Comparison of ENCODE assay signal across 18 mouse cellular contexts in genomic region chr14:76467932-76468331, GRCm38 (mm10). TPM values are rescaled to one million over a fixed set of nuclear protein-coding genes. Genes with fewer than 3 reads are reported as not detected.
DNase-seq lines count a peak whose midpoint lies in the region; ATAC-seq and TF ChIP-seq lines count a peak whose summit lies in the region.
"Had no signal": no experiment of that assay in that cellular context is flagged by ENCODE, and none has a peak within 500 bp of the region (broad histone marks: within the 10 kb centered on the region; RNA-seq: fewer than 3 reads in every experiment).

No protein-coding gene starts in this region.

- no peak overlapping the region for H3K27ac ChIP-seq in midbrain, embryonic 11.5 days (ENCODE audit: low read depth, low read length)
- H3K27ac ChIP-seq in midbrain, embryonic 15.5 days: no peak overlapping the region
- H3K27ac ChIP-seq in embryonic facial prominence, embryonic 13.5 days: peak overlapping the region; percentile 49; the same call in 1 of the 2 replicates
- H3K27ac ChIP-seq in embryonic fibroblast, embryonic 13.5 days (ENCODE audit: insufficient read depth, low read length): peak overlapping the region; percentile 49
- H3K27ac ChIP-seq: forebrain, embryonic 10.5 days; gastrocnemius, adult 2 months; hindbrain, embryonic 10.5 days; hindbrain, embryonic 15.5 days had no signal

- no peak for TF ChIP-seq CTCF in embryonic fibroblast, embryonic 13.5 days (IDR thresholded peaks at IDR 0.05; ENCODE audit: borderline replicate concordance, insufficient read depth, low read length)

- no peak overlapping the region for H3K4me3 ChIP-seq in midbrain, embryonic 11.5 days (ENCODE audit: low read depth, low read length)
- H3K4me3 ChIP-seq in midbrain, embryonic 15.5 days: no peak overlapping the region
- no peak overlapping the region for H3K4me3 ChIP-seq in embryonic facial prominence, embryonic 13.5 days
- H3K4me3 ChIP-seq in embryonic fibroblast, embryonic 13.5 days (ENCODE audit: insufficient read depth, low read length): no peak overlapping the region
- H3K4me3 ChIP-seq: erythroblast, embryonic 14.5 days; forebrain, embryonic 10.5 days; gastrocnemius, adult 2 months; heart, embryonic 12.5 days; hindbrain, embryonic 10.5 days; hindbrain, embryonic 15.5 days had no signal

- no peak for ATAC-seq in midbrain, embryonic 11.5 days (ENCODE audit: low FRiP score)
- ATAC-seq in midbrain, embryonic 15.5 days (replicated peaks): no peak
- ATAC-seq in embryonic facial prominence, embryonic 13.5 days (ENCODE audit: insufficient number of reproducible peaks, insufficient read depth, low FRiP score, low TSS enrichment, low read depth): no peak
- ATAC-seq: forebrain, embryonic 14.5 days had no signal

- H3K9me3 ChIP-seq in midbrain, embryonic 11.5 days (ENCODE audit: control insufficient read depth, low read length): no peaks in the 10 kb centered on the region
- H3K9me3 ChIP-seq in midbrain, embryonic 15.5 days: no peaks in the 10 kb centered on the region
- H3K9me3 ChIP-seq in embryonic facial prominence, embryonic 13.5 days: no peaks in the 10 kb centered on the region
- H3K9me3 ChIP-seq: forebrain, embryonic 10.5 days; heart, embryonic 12.5 days; hindbrain, embryonic 10.5 days; hindbrain, embryonic 15.5 days had no signal

- 82% methylated on average over 11 of the region's 11 CpGs for WGBS in midbrain, embryonic 11.5 days
- WGBS in midbrain, embryonic 15.5 days: 88% methylated on average over 11 of the region's 11 CpGs
- 35% methylated on average over 11 of the region's 11 CpGs for WGBS in embryonic facial prominence, embryonic 13.5 days

- peaks cover 8% of the 10 kb centered on the region for H3K4me1 ChIP-seq in midbrain, embryonic 11.5 days (ENCODE audit: control insufficient read depth, insufficient read depth, low read length)
- H3K4me1 ChIP-seq in midbrain, embryonic 15.5 days: peaks cover 22% of the 10 kb centered on the region
- peaks cover 66% of the 10 kb centered on the region for H3K4me1 ChIP-seq in embryonic facial prominence, embryonic 13.5 days
- peaks cover 7% of the 10 kb centered on the region for H3K4me1 ChIP-seq in embryonic fibroblast, embryonic 13.5 days (ENCODE audit: control insufficient read depth, insufficient read depth, low read length)

- DNase-seq in midbrain, embryonic 11.5 days (ENCODE audit: low spot score, missing footprints): peak; percentile 79
- DNase-seq in cerebellum, postnatal 10 days: no peak
- no peak for DNase-seq in right cerebral cortex, postnatal 4 days
- DNase-seq: adrenal gland, postnatal 10 days; cerebellum, adult 11 months; cerebellum, adult 8-10 months; gastrocnemius, adult 2 months; gastrocnemius, postnatal 25 days had no signal

- TF ChIP-seq POLR2A in embryonic fibroblast, embryonic 13.5 days (IDR thresholded peaks at IDR 0.05; ENCODE audit: low read depth, low read length): no peak

- H3K9ac ChIP-seq in midbrain, embryonic 11.5 days (ENCODE audit: low read length): no peak overlapping the region
- no peak overlapping the region for H3K9ac ChIP-seq in midbrain, embryonic 15.5 days
- H3K9ac ChIP-seq in embryonic facial prominence, embryonic 13.5 days: no peak overlapping the region
- H3K9ac ChIP-seq: heart, embryonic 12.5 days; hindbrain, embryonic 15.5 days had no signal

- no peak overlapping the region for H3K4me2 ChIP-seq in midbrain, embryonic 11.5 days
- H3K4me2 ChIP-seq in midbrain, embryonic 15.5 days: no peak overlapping the region
- peak overlapping the region; percentile 36 for H3K4me2 ChIP-seq in embryonic facial prominence, embryonic 13.5 days
- H3K4me2 ChIP-seq: heart, embryonic 12.5 days; hindbrain, embryonic 15.5 days had no signal

- no peaks in the 10 kb centered on the region for H3K36me3 ChIP-seq in midbrain, embryonic 11.5 days (ENCODE audit: control insufficient read depth, insufficient read depth, low read length)
- H3K36me3 ChIP-seq in midbrain, embryonic 15.5 days (replicated peaks): no peaks in the 10 kb centered on the region
- no peaks in the 10 kb centered on the region for H3K36me3 ChIP-seq in embryonic facial prominence, embryonic 13.5 days
- H3K36me3 ChIP-seq: G1E; hindbrain, embryonic 15.5 days had no signal

- no peaks in the 10 kb centered on the region for H3K27me3 ChIP-seq in midbrain, embryonic 11.5 days (ENCODE audit: control insufficient read depth, insufficient read depth, low read length)
- H3K27me3 ChIP-seq in midbrain, embryonic 15.5 days (replicated peaks): no peaks in the 10 kb centered on the region
- no peaks in the 10 kb centered on the region for H3K27me3 ChIP-seq in embryonic facial prominence, embryonic 13.5 days
- H3K27me3 ChIP-seq: heart, embryonic 12.5 days; hindbrain, embryonic 15.5 days had no signal

RNA-seq across cellular contexts. Expression of gene Tsc22d1, which starts 53.2 kb away (rescaled TPM):
- 494 and 495 TPM in 2 replicates for polyA plus RNA-seq in midbrain, embryonic 11.5 days (2014; fragmentation: Nextera tagmentation; extraction: Ambion mirVana)
- polyA plus RNA-seq in midbrain, embryonic 15.5 days (2015; fragmentation: Nextera tagmentation; extraction: Ambion mirVana): 792 and 811 TPM in 2 replicates
- 501 and 535 TPM in 2 replicates for polyA plus RNA-seq in embryonic facial prominence, embryonic 13.5 days (2015; fragmentation: Nextera tagmentation; extraction: Ambion mirVana)
- polyA plus RNA-seq in embryonic fibroblast, embryonic 13.5 days (2011; ENCODE audit: insufficient read length, low read depth, missing spikeins): 231 and 370 TPM in 2 replicates

Comparison
In these comparisons a context has a peak if more than half of its experiments do, and no peak if none do; other contexts are left out.
1. H3K27ac ChIP-seq: peak in embryonic facial prominence, embryonic 13.5 days (single experiment) and embryonic fibroblast, embryonic 13.5 days (single experiment); none in midbrain, embryonic 11.5 days (single experiment) and midbrain, embryonic 15.5 days (single experiment).